Mouse (Mus musculus): Measurements from ENCODE around the gene Ufc1. TPM values are rescaled to one million over a fixed set of nuclear protein-coding genes. Genes with fewer than 3 reads are reported as not detected.
"Not testable (repeated sequence)": the region's sequence is repeated elsewhere in the genome, so short reads cannot be mapped to it uniquely, and the experiment has no call there.

The Ufc1 gene
- 10 to 100 TPM; 84.3 to 93.2 TPM for total RNA-seq (2021)
- long read RNA-seq, experiment 1, transcript Ufc1-202 (6 exons, 914 nt), result minor isoform, 20 of 47 reads
- long read RNA-seq, experiment 1, transcript Ufc1-201 (7 exons, 1,007 nt), result major isoform, 26 of 47 reads
- long read RNA-seq, experiment 1, partial matches to known transcripts, result 1 of 47 reads
- long read RNA-seq, experiment 1, other reads (novel, unspliced or antisense), result 0 of 47 reads
- long read RNA-seq, experiment 2, transcript Ufc1-202 (6 exons, 914 nt), result minor isoform, 19 of 42 reads
- long read RNA-seq, experiment 2, transcript Ufc1-201 (7 exons, 1,007 nt), result major isoform, 21 of 42 reads
- long read RNA-seq, experiment 2, partial matches to known transcripts, result 0 of 42 reads
- long read RNA-seq, experiment 2, other reads (novel, unspliced or antisense), result 1 of 42 reads

GRCm38 (mm10) chr1:171294298-171295062 lies at the start of gene Ufc1:
Gene Ufc1 (minus strand): TSS chr1:171295024.
- Histone ChIP-seq H3K27ac (peak within 1 kb of the TSS; percentile 100), H3K4me3 (peak within 1 kb of the TSS; percentile 94)
- DNase-seq, result peak; percentile 87
- peak; percentile 40; the same call in 1 of the 2 replicates for TF ChIP-seq CTCF (IDR thresholded peaks at IDR 0.05)
- intact Hi-C loops (cut with DNase I), result loop anchor here (2.0 kb wide), 1 partner anchor 34 kb away; the partner anchor contains the start of gene Dedd

GRCm38 (mm10) chr1:171343922-171344677 lies 49.3 kb upstream of the Ufc1 start:
- Histone ChIP-seq H3K4me3 (peak overlapping the region; percentile 85), H3K27ac (peak overlapping the region; percentile 94)
- intact Hi-C loops (cut with DNase I), result loop anchor here (10.0 kb wide), 1 partner anchor 229 kb away; the partner anchor contains the start of gene Cfap126
- peak; percentile 65 for DNase-seq
- no peak for TF ChIP-seq CTCF (IDR thresholded peaks at IDR 0.05)

- no peak for DNase-seq
- intact Hi-C loops (cut with DNase I), result loop anchor here (10.0 kb wide), 1 partner anchor 228 kb away; the partner anchor contains the start of gene Cfap126
- H3K27ac ChIP-seq, result no peak overlapping the region
- H3K4me3 ChIP-seq, result no peak overlapping the region
- TF ChIP-seq CTCF (IDR thresholded peaks at IDR 0.05), result no peak
These were observed 47.7 kb upstream of the Ufc1 start for GRCm38 (mm10) chr1:171342262-171343207.

- no peak for TF ChIP-seq CTCF (IDR thresholded peaks at IDR 0.05)
- Histone ChIP-seq H3K4me3 (peak overlapping the region; percentile 83), H3K27ac (peak overlapping the region; percentile 97)
- no peak for DNase-seq
- intact Hi-C loops (cut with DNase I), result no loop called here
These were observed 35.4 kb upstream of the Ufc1 start for GRCm38 (mm10) chr1:171330216-171330560.

GRCm38 (mm10) chr1:171329433-171330215 lies 34.8 kb upstream of the Ufc1 start:
- peak overlapping the region; percentile 83 for H3K4me3 ChIP-seq
- peak; percentile 31 for DNase-seq
- peak overlapping the region; percentile 97 for H3K27ac ChIP-seq
- intact Hi-C loops (cut with DNase I), result loop anchor here (1.0 to 2.0 kb wide), 2 partner anchors 16 to 35 kb away; partner anchors contain the start of genes Nit1, Pfdn2 and Ufc1
- TF ChIP-seq CTCF (IDR thresholded peaks at IDR 0.05), result no peak

- Histone ChIP-seq H3K4me3 (peak within 1 kb of the TSS; percentile 83), H3K27ac (peak within 1 kb of the TSS; percentile 97)
- DNase-seq, result peak; percentile 93
- peak; percentile 10; the same call in 1 of the 2 replicates for TF ChIP-seq CTCF (IDR thresholded peaks at IDR 0.05)
- intact Hi-C loops (cut with DNase I), result loop anchor here (1.0 to 2.0 kb wide), 2 partner anchors 16 to 34 kb away; partner anchors contain the start of genes Nit1, Pfdn2 and Ufc1
These were observed 34.1 kb upstream of the Ufc1 start, which contains the start of gene Dedd for GRCm38 (mm10) chr1:171328839-171329432. Gene Dedd (plus strand): TSS chr1:171329145.

GRCm38 (mm10) chr1:171328244-171328643 lies 33.4 kb upstream of the Ufc1 start:
- Histone ChIP-seq H3K27ac (peak overlapping the region; percentile 97), H3K4me3 (peak overlapping the region; percentile 83)
- no peak for DNase-seq
- intact Hi-C loops (cut with DNase I), result loop anchor here (2.0 kb wide), 1 partner anchor 33 kb away; the partner anchor contains the start of gene Ufc1
- no peak for TF ChIP-seq CTCF (IDR thresholded peaks at IDR 0.05)

- DNase-seq; intact Hi-C loops (cut with DNase I); H3K4me3 ChIP-seq; H3K27ac ChIP-seq: not testable (repeated sequence)
These were observed 31.8 kb upstream of the Ufc1 start for GRCm38 (mm10) chr1:171326588-171326987.

- DNase-seq, result no peak
- intact Hi-C loops (cut with DNase I), result no loop called here
- TF ChIP-seq CTCF (IDR thresholded peaks at IDR 0.05), result no peak
- H3K27ac ChIP-seq, result no peak overlapping the region
- H3K4me3 ChIP-seq, result no peak overlapping the region
These were observed 30.7 kb upstream of the Ufc1 start for GRCm38 (mm10) chr1:171325571-171325970.

- no peak overlapping the region for H3K27ac ChIP-seq
- no peak for DNase-seq
- intact Hi-C loops (cut with DNase I), result loop anchor here (2.0 kb wide), 2 partner anchors 37 to 157 kb away; no protein-coding TSS in a partner anchor
- no peak for TF ChIP-seq CTCF (IDR thresholded peaks at IDR 0.05)
- no peak overlapping the region for H3K4me3 ChIP-seq
These were observed 27.2 kb upstream of the Ufc1 start for GRCm38 (mm10) chr1:171322012-171322411.
